Mouse (Mus musculus): ENCODE results near the gene Nsun5. TPM values are rescaled to one million over a fixed set of nuclear protein-coding genes. Genes with fewer than 3 reads are reported as not detected.
"Not testable (repeated sequence)": the region's sequence is repeated elsewhere in the genome, so short reads cannot be mapped to it uniquely, and the experiment has no call there.

Gene Nsun5
- total RNA-seq, 2 experiments from 2014 or later, result 15.7 to 18.8 TPM

GRCm38 (mm10) chr5:135369196-135369595, 557 bp upstream of the Nsun5 start:
- DNase-seq (ENCODE audit: low spot score in 2 of 2), result not testable (repeated sequence)
- intact Hi-C loops (cut with DNase I), result loop anchor here (2.0 to 5.0 kb wide), 2 partner anchors 26 to 132 kb away; partner anchors contain the start of gene Pom121

GRCm38 (mm10) chr5:135371195-135371594, 1.4 kb downstream of the Nsun5 start:
- intact Hi-C loops (cut with DNase I), result no loop called here
- no peak for DNase-seq (ENCODE audit: low spot score in 2 of 2)

GRCm38 (mm10) chr5:135373601-135374000, 3.8 kb downstream of the Nsun5 start:
- intact Hi-C loops (cut with DNase I), result no loop called here

GRCm38 (mm10) chr5:135375167-135375566, 5.4 kb downstream of the Nsun5 start:
- no peak for DNase-seq (ENCODE audit: low spot score in 2 of 2)
- intact Hi-C loops (cut with DNase I), result no loop called here

More at GRCm38 (mm10) chr5:135373601-135374000, 3.8 kb downstream of the Nsun5 start:
- DNase-seq (ENCODE audit: low spot score in 2 of 2), result no peak

GRCm38 (mm10) chr5:135376341-135376740, 6.6 kb downstream of the Nsun5 start:
- intact Hi-C loops (cut with DNase I), result no loop called here

GRCm38 (mm10) chr5:135380681-135381080, 10.9 kb downstream of the Nsun5 start:
- no peak for DNase-seq (ENCODE audit: low spot score in 2 of 2)
- intact Hi-C loops (cut with DNase I), result no loop called here

More at GRCm38 (mm10) chr5:135376341-135376740, 6.6 kb downstream of the Nsun5 start:
- DNase-seq (ENCODE audit: low spot score in 2 of 2), result no peak

- intact Hi-C loops (cut with DNase I), result no loop called here
- no peak for DNase-seq (ENCODE audit: low spot score in 2 of 2)
Measured at GRCm38 (mm10) chr5:135381356-135381925, 11.7 kb downstream of the Nsun5 start.

GRCm38 (mm10) chr5:135382746-135383145, 13.0 kb downstream of the Nsun5 start:
- intact Hi-C loops (cut with DNase I), result no loop called here

GRCm38 (mm10) chr5:135383771-135384170, 14.0 kb downstream of the Nsun5 start:
- intact Hi-C loops (cut with DNase I), result no loop called here
- no peak for DNase-seq (ENCODE audit: low spot score in 2 of 2)

More at GRCm38 (mm10) chr5:135382746-135383145, 13.0 kb downstream of the Nsun5 start:
- no peak for DNase-seq (ENCODE audit: low spot score in 2 of 2)

GRCm38 (mm10) chr5:135394004-135394823, 24.5 kb downstream of the Nsun5 start, which contains the start of gene Pom121:
Pom121 (minus strand) TSS chr5:135394546.
- intact Hi-C loops (cut with DNase I), result loop anchor here (2.0 to 5.0 kb wide), 2 partner anchors 25 to 383 kb away; partner anchors contain the start of genes Mdh2, Nsun5 and Styxl1
- DNase-seq (ENCODE audit: low spot score in 2 of 2), result peak; percentile 86 to 87

GRCm38 (mm10) chr5:135395826-135396225, 26.1 kb downstream of the Nsun5 start:
- peak; percentile 39 to 51 for DNase-seq (ENCODE audit: low spot score in 2 of 2)
- intact Hi-C loops (cut with DNase I), result loop anchor here (2.0 to 5.0 kb wide), 3 partner anchors 27 to 366 kb away; partner anchors contain the start of genes Hip1 and Nsun5

- DNase-seq (ENCODE audit: low spot score in 2 of 2), result no peak
- intact Hi-C loops (cut with DNase I), result loop anchor here (5.0 kb wide), 2 partner anchors 148 to 363 kb away; partner anchors contain the start of gene Hip1
Measured at GRCm38 (mm10) chr5:135399382-135399781, 29.6 kb downstream of the Nsun5 start.

GRCm38 (mm10) chr5:135400244-135400643, 30.5 kb downstream of the Nsun5 start:
- intact Hi-C loops (cut with DNase I), result loop anchor here (1.0 to 2.0 kb wide), 2 partner anchors 95 to 216 kb away; no protein-coding TSS in a partner anchor
- DNase-seq (ENCODE audit: low spot score in 2 of 2), result peak; percentile 76 to 80

- peak; percentile 75 to 88 for DNase-seq (ENCODE audit: low spot score in 2 of 2)
- intact Hi-C loops (cut with DNase I), result no loop called here
Measured at GRCm38 (mm10) chr5:135404623-135405022, 34.9 kb downstream of the Nsun5 start.

- no peak for DNase-seq (ENCODE audit: low spot score in 2 of 2)
Measured at GRCm38 (mm10) chr5:135405437-135405836, 35.7 kb downstream of the Nsun5 start.

GRCm38 (mm10) chr5:135408114-135408513, 38.4 kb downstream of the Nsun5 start:
- DNase-seq (ENCODE audit: low spot score in 2 of 2), result no peak
- intact Hi-C loops (cut with DNase I), result no loop called here

More at GRCm38 (mm10) chr5:135405437-135405836, 35.7 kb downstream of the Nsun5 start:
- intact Hi-C loops (cut with DNase I), result no loop called here

GRCm38 (mm10) chr5:135410266-135410665, 40.5 kb downstream of the Nsun5 start:
- intact Hi-C loops (cut with DNase I), result no loop called here
- no peak for DNase-seq (ENCODE audit: low spot score in 2 of 2)
